Mouse (Mus musculus) liver, embryonic 14.5 days (tissue): ENCODE data around the gene Ltf.

ENCODE experiments used
- CTCF ChIP-seq: IDR thresholded peaks from 2 replicates; pipeline ENCODE4 v1.5.1; 2016; ENCODE audit warnings: antibody characterized with exemption, low read depth, control low read depth
- EP300 ChIP-seq: IDR thresholded peaks from 2 replicates; pipeline ENCODE4 v1.6.1; 2016; ENCODE audit warnings: antibody characterized with exemption, low read depth

DNA sequence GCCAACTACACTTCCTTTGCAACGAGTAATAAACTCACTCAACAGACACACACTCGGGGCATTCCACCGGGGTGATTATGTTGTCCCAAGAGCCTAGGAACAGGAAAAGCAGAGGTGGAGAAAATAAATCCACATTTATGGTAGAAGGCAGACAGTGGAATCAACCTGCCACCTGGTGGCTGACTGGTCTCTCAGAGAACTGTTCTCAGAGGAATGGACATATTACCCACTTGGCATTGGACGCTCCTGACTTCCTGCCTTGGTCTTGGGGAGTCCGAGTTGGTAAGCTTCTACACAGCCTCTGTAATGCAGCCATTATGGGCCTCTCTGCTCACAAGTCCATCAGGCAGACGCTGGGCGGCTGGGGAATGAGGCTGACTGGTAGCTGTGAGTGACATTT is 53.1 kb downstream of the Ltf start:
- TF ChIP-seq CTCF (peak; percentile 71), EP300 (no peak)
